Mouse (Mus musculus) midbrain, embryonic 14.5 days (tissue): ENCODE data around the gene Thsd1. TPM values are rescaled to one million over a fixed set of nuclear protein-coding genes. Genes with fewer than 3 reads are reported as not detected.

Experiments used
- ATAC-seq: fragments of 200-750 bp; cut with Nextera tagmentation; 2 replicates; pipeline ENCODE4 v1.8.0; 2017; ENCODE audit warnings: moderate number of reproducible peaks, moderate library complexity; ENCODE audit not compliant: low FRiP score, low TSS enrichment
- DNase-seq: peaks from one replicate; pipeline ENCODE4 v3.0.0-alpha.2; 2015
- H3K27ac ChIP-seq: fragments of 300-500 bp; sonication (generic); replicated peaks from 2 replicates; pipeline ENCODE4 v1.5.1; 2014; ENCODE audit warnings: mild to moderate bottlenecking, low read depth, low read length, moderate library complexity
- H3K27me3 ChIP-seq: fragments of 300-500 bp; sonication (generic); 2 replicates; pipeline ENCODE4 v1.6.1; 2014; ENCODE audit warnings: low read length, control low read depth, mixed read lengths; ENCODE audit not compliant: control insufficient read depth, insufficient read depth
- H3K36me3 ChIP-seq: fragments of 300-500 bp; sonication (generic); 2 replicates; pipeline ENCODE4 v1.6.1; 2014; ENCODE audit warnings: low read length, control low read depth; ENCODE audit not compliant: control insufficient read depth, insufficient read depth
- H3K4me1 ChIP-seq: fragments of 300-500 bp; sonication (generic); 2 replicates; pipeline ENCODE4 v1.6.1; 2014; ENCODE audit warnings: mild to moderate bottlenecking, antibody characterized with exemption, low read length, control low read depth; ENCODE audit not compliant: control insufficient read depth, insufficient read depth
- H3K4me2 ChIP-seq: fragments of 300-500 bp; sonication (generic); 2 replicates; pipeline ENCODE4 v1.6.1; 2014; ENCODE audit warnings: mild to moderate bottlenecking, low read length, moderate library complexity
- H3K4me3 ChIP-seq: fragments of 300-500 bp; sonication (generic); replicated peaks from 2 replicates; pipeline ENCODE4 v1.5.1; 2014; ENCODE audit warnings: low read depth, low read length
- H3K9ac ChIP-seq: fragments of 300-500 bp; sonication (generic); replicated peaks from 2 replicates; pipeline ENCODE4 v1.6.1; 2014; ENCODE audit warnings: mild to moderate bottlenecking, low read length, moderate library complexity
- H3K9me3 ChIP-seq: fragments of 300-500 bp; sonication (generic); 2 replicates; pipeline ENCODE4 v1.6.1; 2016; ENCODE audit warnings: low read length, control low read depth, mixed read lengths; ENCODE audit not compliant: control insufficient read depth
- WGBS: fragments of 180-500 bp; shearing (Covaris S2); extraction: QIAGEN DNeasy Blood & Tissue Kit; methylation state at CpG from one replicate; pipeline ENCODE4 v1.1.7; 2014; 5-methylcytosine and 5-hydroxymethylcytosine counted together
- polyA plus RNA-seq: library from polyadenylated mRNA; unstranded; fragments of >200 nt; fragmentation: Nextera tagmentation; extraction: Ambion mirVana; gene quantifications from 2 replicates; pipeline ENCODE4 v1.2.1, GENCODE M21; 2014

The Thsd1 gene
- polyA plus RNA-seq: 3.8 and 7.9 TPM in 2 replicates

DNA sequence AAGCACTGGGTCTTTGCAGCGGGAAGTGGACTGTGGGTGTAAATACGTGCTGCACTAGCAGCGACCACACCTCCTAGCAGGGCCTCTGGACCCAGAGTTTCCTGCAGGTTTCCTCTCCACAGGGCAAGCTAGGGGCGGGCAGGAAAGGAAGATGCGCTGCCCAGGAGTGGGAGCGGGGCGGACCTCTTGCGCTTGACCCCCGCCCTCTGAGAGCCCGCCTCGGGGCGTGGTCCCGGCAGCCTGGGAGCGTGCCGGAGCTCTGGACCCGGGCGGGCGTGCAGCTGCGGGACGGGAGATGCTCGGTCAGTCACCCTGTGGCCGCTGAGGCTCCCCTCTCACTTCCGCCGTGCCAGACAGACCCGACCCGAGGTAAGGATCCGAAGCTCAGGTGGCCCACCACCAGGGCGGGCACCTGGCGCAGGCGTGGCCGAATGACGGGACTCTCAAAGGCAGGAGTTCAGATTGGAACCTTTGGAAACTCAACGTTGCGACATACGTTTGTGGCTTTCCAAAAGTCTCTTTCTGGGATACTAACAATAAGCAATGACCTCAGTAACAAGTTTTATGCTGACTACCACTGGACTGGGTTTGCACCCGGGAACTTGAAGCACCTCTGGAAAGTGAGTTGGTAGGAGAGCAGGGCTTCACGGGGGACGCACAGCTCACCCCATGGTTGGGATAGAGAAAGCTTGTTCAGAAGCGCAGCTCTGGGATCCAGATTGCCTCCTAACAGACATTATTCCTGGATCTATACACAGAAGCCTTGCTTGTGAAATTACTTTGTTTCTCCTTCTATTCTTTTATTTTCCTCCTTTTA is at the start of gene Thsd1:
Gene Thsd1 (plus strand): TSS at position 253 of the 817 bp plus-strand sequence.
- peak; percentile 76 for ATAC-seq
- peak; percentile 61 for DNase-seq
- peak within 1 kb of the TSS; percentile 48 for H3K4me3 ChIP-seq
- peak within 1 kb of the TSS; percentile 65 for H3K9ac ChIP-seq
- H3K4me2 ChIP-seq: peak within 1 kb of the TSS; percentile 98
- no peaks in the 10 kb centered on the region; the same call in 1 of the 2 replicates for H3K36me3 ChIP-seq
- H3K9me3 ChIP-seq: no peaks in the 10 kb centered on the region
- H3K4me1 ChIP-seq: peaks cover 7% of the 10 kb centered on the region; the same call in 1 of the 2 replicates
- WGBS: under 1% methylated on average over 39 of the region's 39 CpGs
- peaks cover 9% of the 10 kb centered on the region; the same call in 1 of the 2 replicates for H3K27me3 ChIP-seq
- H3K27ac ChIP-seq: no peak within 1 kb of the TSS

- peak; percentile 49; the same call in 1 of the 2 replicates for ATAC-seq
- Histone ChIP-seq H3K4me1 (peaks cover 3% of the 10 kb centered on the region; the same call in 1 of the 2 replicates), H3K4me3 (peak overlapping the region; percentile 79), H3K9me3 (no peaks in the 10 kb centered on the region), H3K27me3 (no peaks in the 10 kb centered on the region), H3K4me2 (peak overlapping the region; percentile 82), H3K27ac (peak overlapping the region; percentile 82; the same call in 1 of the 2 replicates), H3K9ac (peak overlapping the region; percentile 65), H3K36me3 (no peaks in the 10 kb centered on the region)
- peak; percentile 52 for DNase-seq
- WGBS: under 1% methylated on average over 3 of the region's 3 CpGs
Measured at GRCm38 (mm10) chr8:22184884-22185283, 42.2 kb upstream of the Thsd1 start.

- 2% methylated on average over 63 of the region's 63 CpGs for WGBS
- Histone ChIP-seq H3K4me2 (peak within 1 kb of the TSS; percentile 82), H3K27ac (peak within 1 kb of the TSS; percentile 82), H3K9me3 (no peaks in the 10 kb centered on the region), H3K9ac (peak within 1 kb of the TSS; percentile 65), H3K4me3 (peak within 1 kb of the TSS; percentile 79), H3K36me3 (no peaks in the 10 kb centered on the region), H3K4me1 (peaks cover 3% of the 10 kb centered on the region; the same call in 1 of the 2 replicates), H3K27me3 (no peaks in the 10 kb centered on the region)
- ATAC-seq (peak; percentile 98), DNase-seq (peak; percentile 97)
Measured at GRCm38 (mm10) chr8:22185431-22186397, 41.4 kb upstream of the Thsd1 start, which contains the start of gene Ckap2. Gene Ckap2, minus strand, starts transcription at chr8:22185819.

DNA sequence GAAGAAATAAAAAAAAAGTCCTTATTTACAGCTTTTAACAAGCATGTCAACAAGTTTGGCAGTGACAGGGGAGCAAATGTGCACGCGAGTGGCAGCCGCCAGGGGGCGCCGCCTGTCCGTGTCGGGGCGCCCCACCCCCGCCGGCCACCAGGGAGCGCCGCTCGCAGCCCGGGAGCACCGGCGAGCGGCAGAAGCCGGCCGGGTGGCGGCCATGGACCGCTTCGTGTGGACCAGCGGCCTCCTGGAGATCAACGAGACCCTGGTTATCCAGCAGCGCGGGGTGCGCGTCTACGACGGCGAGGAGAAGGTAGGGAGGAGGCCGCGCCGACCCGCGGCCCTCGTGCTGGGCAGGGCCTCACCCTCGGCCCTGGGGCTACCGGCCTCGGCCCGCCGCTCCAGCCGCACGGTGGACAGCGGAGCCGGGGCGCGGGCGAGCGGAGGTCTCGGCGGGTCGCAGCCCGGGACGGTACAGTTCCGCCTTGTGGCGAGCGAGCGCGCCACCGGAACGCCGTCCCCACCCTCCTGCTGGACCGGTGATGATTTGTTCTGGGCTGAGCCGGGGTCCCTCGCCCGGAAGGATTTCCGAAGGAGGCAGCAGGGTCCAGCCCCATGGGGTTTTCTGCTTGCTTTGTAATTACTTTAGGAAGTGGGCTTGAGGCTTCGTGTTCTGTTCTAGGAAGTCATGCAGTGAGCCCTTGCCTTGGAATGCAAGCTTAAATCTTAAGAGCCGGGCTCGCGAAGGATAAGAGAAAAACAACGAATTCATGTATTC is 34.3 kb upstream of the Thsd1 start, which contains the start of gene Vps36:
Gene Vps36 (plus strand): TSS at position 150 of the 772 bp plus-strand sequence.
- ATAC-seq: peak; percentile 94
- WGBS: under 1% methylated on average over 73 of the region's 73 CpGs

GRCm38 (mm10) chr8:22193432-22194010 is 33.6 kb upstream of the Thsd1 start:
- no peak for DNase-seq
- 15% methylated on average over 12 of the region's 12 CpGs for WGBS
- ATAC-seq: no peak

More for the DNA sequence above, 34.3 kb upstream of the Thsd1 start, which contains the start of gene Vps36:
- no peaks in the 10 kb centered on the region for H3K36me3 ChIP-seq
- H3K9me3 ChIP-seq: no peaks in the 10 kb centered on the region
- H3K27ac ChIP-seq: peak within 1 kb of the TSS; percentile 97
- H3K4me1 ChIP-seq: peaks cover 14% of the 10 kb centered on the region
- H3K9ac ChIP-seq: peak within 1 kb of the TSS; percentile 94
- H3K4me3 ChIP-seq: peak within 1 kb of the TSS; percentile 83
- peak within 1 kb of the TSS; percentile 75 for H3K4me2 ChIP-seq
- H3K27me3 ChIP-seq: no peaks in the 10 kb centered on the region
- DNase-seq: peak; percentile 95

GRCm38 (mm10) chr8:22197914-22198313 is 29.2 kb upstream of the Thsd1 start:
- DNase-seq: no peak
- no peak overlapping the region for H3K4me3 ChIP-seq
- H3K4me1 ChIP-seq: peaks cover 14% of the 10 kb centered on the region
- H3K4me2 ChIP-seq: no peak overlapping the region
- 93% methylated on average over 6 of the region's 6 CpGs for WGBS
- H3K36me3 ChIP-seq: peaks cover 29% of the 10 kb centered on the region
- no peaks in the 10 kb centered on the region for H3K9me3 ChIP-seq
- no peak for ATAC-seq
- H3K27ac ChIP-seq: no peak overlapping the region
- H3K9ac ChIP-seq: no peak overlapping the region
- no peaks in the 10 kb centered on the region for H3K27me3 ChIP-seq

More at GRCm38 (mm10) chr8:22193432-22194010, 33.6 kb upstream of the Thsd1 start:
- H3K27me3 ChIP-seq: no peaks in the 10 kb centered on the region
- peaks cover 14% of the 10 kb centered on the region for H3K4me1 ChIP-seq
- no peaks in the 10 kb centered on the region for H3K36me3 ChIP-seq
- H3K4me3 ChIP-seq: peak overlapping the region; percentile 83
- peak overlapping the region; percentile 97 for H3K27ac ChIP-seq
- H3K4me2 ChIP-seq: peak overlapping the region; percentile 75
- H3K9me3 ChIP-seq: no peaks in the 10 kb centered on the region
- peak overlapping the region; percentile 94 for H3K9ac ChIP-seq

- H3K9me3 ChIP-seq: no peaks in the 10 kb centered on the region
- DNase-seq (no peak), ATAC-seq (no peak)
- 97% methylated on average over 8 of the region's 8 CpGs for WGBS
- H3K9ac ChIP-seq: no peak overlapping the region
- peaks cover 4% of the 10 kb centered on the region for H3K4me1 ChIP-seq
- H3K4me2 ChIP-seq: no peak overlapping the region
- H3K4me3 ChIP-seq: no peak overlapping the region
- H3K27me3 ChIP-seq: no peaks in the 10 kb centered on the region
- no peak overlapping the region for H3K27ac ChIP-seq
- peaks cover 38% of the 10 kb centered on the region for H3K36me3 ChIP-seq
Measured at GRCm38 (mm10) chr8:22199481-22199880, 27.6 kb upstream of the Thsd1 start.
